Mouse (Mus musculus): Measurements from ENCODE around the gene Nlrp4a. TPM values are rescaled to one million over a fixed set of nuclear protein-coding genes. Genes with fewer than 3 reads are reported as not detected.
"Not testable (repeated sequence)": the region's sequence is repeated elsewhere in the genome, so short reads cannot be mapped to it uniquely, and the experiment has no call there.

The Nlrp4a gene
- polyA plus RNA-seq (2016; fragmentation: Nextera tagmentation; extraction: Ambion mirVana), result not detected in 2 replicates

- no peak for ATAC-seq (ENCODE audit: insufficient number of reproducible peaks, insufficient read depth, low FRiP score, low TSS enrichment, low read depth)
- 86% methylated on average over 5 of the region's 5 CpGs for WGBS
- Histone ChIP-seq H3K27ac (no peak within 1 kb of the TSS), H3K4me3 (replicated peaks) (no peak within 1 kb of the TSS), H3K4me1 (replicated peaks) (no peaks in the 10 kb centered on the region), H3K9ac (replicated peaks) (no peak within 1 kb of the TSS), H3K9me3 (no peaks in the 10 kb centered on the region), H3K27me3 (no peaks in the 10 kb centered on the region), H3K4me2 (no peak within 1 kb of the TSS), H3K36me3 (no peaks in the 10 kb centered on the region)
Measured at GRCm38 (mm10) chr7:26434813-26435212, at the start of gene Nlrp4a. TSS of gene Nlrp4a (plus strand) at chr7:26435113.

DNA sequence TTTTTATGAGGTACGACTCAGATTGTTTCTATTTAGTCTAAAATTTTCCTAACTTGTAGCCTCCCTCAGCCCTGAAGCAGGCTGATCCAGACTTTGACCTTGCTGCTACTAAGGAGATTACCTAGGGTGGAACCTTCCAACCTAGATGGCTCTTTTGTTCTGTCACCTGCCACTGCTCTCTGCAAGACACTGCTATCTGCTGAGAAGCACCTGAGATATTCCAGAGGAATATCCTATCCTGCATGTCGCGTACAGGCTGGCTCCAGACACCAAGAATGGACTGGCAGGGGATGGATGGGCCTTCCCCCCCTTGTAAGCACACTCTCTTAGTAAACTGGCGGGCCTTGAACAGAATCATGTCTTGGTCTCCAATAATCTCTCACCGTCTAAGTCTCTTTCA is 48.2 kb upstream of the Nlrp4a start:
- 83% methylated on average over 5 of the region's 5 CpGs for WGBS
- H3K27me3 ChIP-seq; ATAC-seq (ENCODE audit: insufficient number of reproducible peaks, insufficient read depth, low FRiP score, low TSS enrichment, low read depth); H3K9me3 ChIP-seq; H3K4me3 ChIP-seq (replicated peaks); H3K27ac ChIP-seq; H3K36me3 ChIP-seq; H3K4me2 ChIP-seq; H3K4me1 ChIP-seq (replicated peaks); H3K9ac ChIP-seq (replicated peaks): not testable (repeated sequence)

GRCm38 (mm10) chr7:26391137-26391536 is 43.8 kb upstream of the Nlrp4a start:
- H3K4me1 ChIP-seq (replicated peaks); ATAC-seq (ENCODE audit: insufficient number of reproducible peaks, insufficient read depth, low FRiP score, low TSS enrichment, low read depth); H3K36me3 ChIP-seq; H3K4me3 ChIP-seq (replicated peaks); H3K27ac ChIP-seq; H3K4me2 ChIP-seq; H3K27me3 ChIP-seq; H3K9ac ChIP-seq (replicated peaks): not testable (repeated sequence)
- 84% methylated on average over 2 of the region's 2 CpGs for WGBS
- H3K9me3 ChIP-seq, result peaks cover 14% of the 10 kb centered on the region; the same call in 1 of the 2 replicates

GRCm38 (mm10) chr7:26391811-26392210 is 43.1 kb upstream of the Nlrp4a start:
- not testable (repeated sequence) for ATAC-seq (ENCODE audit: insufficient number of reproducible peaks, insufficient read depth, low FRiP score, low TSS enrichment, low read depth); H3K4me3 ChIP-seq (replicated peaks); H3K4me1 ChIP-seq (replicated peaks); H3K4me2 ChIP-seq; H3K36me3 ChIP-seq; H3K27me3 ChIP-seq; H3K9ac ChIP-seq (replicated peaks); H3K27ac ChIP-seq
- peaks cover 13% of the 10 kb centered on the region; the same call in 1 of the 2 replicates for H3K9me3 ChIP-seq
- 88% methylated on average over 6 of the region's 6 CpGs for WGBS

GRCm38 (mm10) chr7:26403600-26403999 is 31.3 kb upstream of the Nlrp4a start, which contains the start of gene Nlrp9c:
TSS of gene Nlrp9c (minus strand) at chr7:26403700.
- H3K4me2 ChIP-seq; H3K27me3 ChIP-seq; H3K36me3 ChIP-seq; ATAC-seq (ENCODE audit: insufficient number of reproducible peaks, insufficient read depth, low FRiP score, low TSS enrichment, low read depth); H3K4me3 ChIP-seq (replicated peaks); H3K27ac ChIP-seq; H3K9ac ChIP-seq (replicated peaks); H3K4me1 ChIP-seq (replicated peaks): not testable (repeated sequence)
- 60% methylated on average over 2 of the region's 2 CpGs for WGBS
- peaks cover 18% of the 10 kb centered on the region; the same call in 1 of the 2 replicates for H3K9me3 ChIP-seq

- H3K9me3 ChIP-seq, result peaks cover 13% of the 10 kb centered on the region
- no peaks in the 10 kb centered on the region for H3K4me1 ChIP-seq (replicated peaks)
- no peaks in the 10 kb centered on the region for H3K36me3 ChIP-seq
- no peak for ATAC-seq (ENCODE audit: insufficient number of reproducible peaks, insufficient read depth, low FRiP score, low TSS enrichment, low read depth)
- no peak overlapping the region for H3K4me2 ChIP-seq
- no peaks in the 10 kb centered on the region for H3K27me3 ChIP-seq
- no peak overlapping the region for H3K4me3 ChIP-seq (replicated peaks)
- H3K9ac ChIP-seq (replicated peaks), result no peak overlapping the region
- no peak overlapping the region for H3K27ac ChIP-seq
Measured at GRCm38 (mm10) chr7:26476690-26477089, 41.8 kb downstream of the Nlrp4a start.

- H3K4me2 ChIP-seq; H3K9me3 ChIP-seq; H3K27ac ChIP-seq; ATAC-seq (ENCODE audit: insufficient number of reproducible peaks, insufficient read depth, low FRiP score, low TSS enrichment, low read depth); H3K9ac ChIP-seq (replicated peaks); H3K36me3 ChIP-seq; H3K4me1 ChIP-seq (replicated peaks); H3K4me3 ChIP-seq (replicated peaks); H3K27me3 ChIP-seq: not testable (repeated sequence)
- 80% methylated on average over 18 of the region's 18 CpGs for WGBS
Measured at GRCm38 (mm10) chr7:26489514-26489913, 54.6 kb downstream of the Nlrp4a start.

Other genes with a start within 250 kb of the Nlrp4a start
- not detected in 2 replicates for gene Vmn1r184, start 174.8 kb upstream of the Nlrp4a start, polyA plus RNA-seq (2016; fragmentation: Nextera tagmentation; extraction: Ambion mirVana)
- not detected in 2 replicates for gene Cyp2a4, start 127.9 kb upstream of the Nlrp4a start, polyA plus RNA-seq (2016; fragmentation: Nextera tagmentation; extraction: Ambion mirVana)
- not detected in 2 replicates for gene Nlrp9c, start 31.4 kb upstream of the Nlrp4a start, polyA plus RNA-seq (2016; fragmentation: Nextera tagmentation; extraction: Ambion mirVana)
- not detected in 2 replicates for gene Nlrp9a, start 99.9 kb downstream of the Nlrp4a start, polyA plus RNA-seq (2016; fragmentation: Nextera tagmentation; extraction: Ambion mirVana)
- gene Vmn1r185, start 183.4 kb downstream of the Nlrp4a start, polyA plus RNA-seq (2016; fragmentation: Nextera tagmentation; extraction: Ambion mirVana), result not detected in 2 replicates